In the genomic region with DNA sequence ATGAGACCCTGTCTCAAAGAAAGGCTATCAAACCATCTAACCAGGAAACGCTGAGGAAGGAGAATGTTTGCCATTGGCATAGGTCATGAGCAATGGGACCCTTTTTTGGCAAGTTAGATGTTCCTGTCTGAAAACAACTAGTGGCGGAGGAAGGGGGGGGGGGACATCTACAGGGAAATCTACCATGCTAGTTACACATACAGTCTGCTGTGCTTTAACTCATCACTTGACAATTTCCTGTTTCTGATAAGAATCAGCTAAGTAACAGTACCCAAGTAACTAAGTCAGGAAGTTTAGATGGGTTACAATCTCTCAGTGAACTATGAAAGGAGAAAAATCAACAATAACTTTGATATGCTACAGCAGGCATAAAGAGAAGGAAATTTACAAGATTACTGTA, we compare ENCODE assay signal across 19 mouse cellular contexts. TPM values are rescaled to one million over a fixed set of nuclear protein-coding genes. Genes with fewer than 3 reads are reported as not detected.
DNase-seq lines count a peak whose midpoint lies in the region.
"Had no signal": no experiment of that assay in that cellular context is flagged by ENCODE, and none has a peak within 500 bp of the region (broad histone marks: within the 10 kb centered on the region; RNA-seq: fewer than 3 reads in every experiment).

No protein-coding gene starts in this region.

- DNase-seq in thymus, postnatal 0 days (ENCODE audit: low spot score): peak; percentile 43
- no peak for DNase-seq in thymus, postnatal 10 days (ENCODE audit: low spot score in 2 of 2)
- DNase-seq in T-cell, adult 2 months (ENCODE audit: low spot score): peak; percentile 12
- DNase-seq in induced T-regulatory cell, adult 2 months (ENCODE audit: low read depth): peak; percentile 75
- no peak for DNase-seq in urinary bladder, adult 18-20 months (ENCODE audit: low spot score in 2 of 2)
- DNase-seq in lung, postnatal 25 days (ENCODE audit: low spot score): no peak
- DNase-seq in urinary bladder, postnatal 36 days (ENCODE audit: low spot score in 2 of 2): no peak
- DNase-seq: adrenal gland, postnatal 25 days; cerebellum, postnatal 14 days; gastrocnemius, postnatal 14 days; heart, adult 11 months; kidney, adult 9 months; kidney, postnatal 10 days; layer of hippocampus, postnatal 36 days; liver; lung, adult 2 months; lung, postnatal 10 days; right cerebral cortex, adult 18-20 months; spleen, adult 18-20 months had no signal

RNA-seq across cellular contexts. Expression of a gene that starts 23.9 kb away (rescaled TPM):
- polyA plus RNA-seq in thymus, postnatal 0 days (2015; fragmentation: Nextera tagmentation; extraction: Ambion mirVana): 116 and 118 TPM in 2 replicates

RNA-seq across cellular contexts. Expression of a gene that starts 35.4 kb away (rescaled TPM):
- polyA plus RNA-seq in thymus, postnatal 0 days (2015; fragmentation: Nextera tagmentation; extraction: Ambion mirVana): 9.2 and 9.7 TPM in 2 replicates

RNA-seq across cellular contexts. Expression of a gene that starts 48.9 kb away (rescaled TPM):
- 0.86 and 1.2 TPM in 2 replicates for polyA plus RNA-seq in thymus, postnatal 0 days (2015; fragmentation: Nextera tagmentation; extraction: Ambion mirVana)

Comparison
In these comparisons a context has a peak if more than half of its experiments do, and no peak if none do; other contexts are left out.
1. DNase-seq: peak in thymus, postnatal 0 days (single experiment), T-cell, adult 2 months (single experiment) and induced T-regulatory cell, adult 2 months (single experiment); none in thymus, postnatal 10 days (0 of 2), urinary bladder, adult 18-20 months (0 of 2), lung, postnatal 25 days (single experiment) and urinary bladder, postnatal 36 days (0 of 2).